Mouse (Mus musculus): Measurements from ENCODE around the gene Olfr1444. TPM values are rescaled to one million over a fixed set of nuclear protein-coding genes. Genes with fewer than 3 reads are reported as not detected.

The Olfr1444 gene
- polyA plus RNA-seq (2012; rRNA removed): not detected in 2 replicates

DNA sequence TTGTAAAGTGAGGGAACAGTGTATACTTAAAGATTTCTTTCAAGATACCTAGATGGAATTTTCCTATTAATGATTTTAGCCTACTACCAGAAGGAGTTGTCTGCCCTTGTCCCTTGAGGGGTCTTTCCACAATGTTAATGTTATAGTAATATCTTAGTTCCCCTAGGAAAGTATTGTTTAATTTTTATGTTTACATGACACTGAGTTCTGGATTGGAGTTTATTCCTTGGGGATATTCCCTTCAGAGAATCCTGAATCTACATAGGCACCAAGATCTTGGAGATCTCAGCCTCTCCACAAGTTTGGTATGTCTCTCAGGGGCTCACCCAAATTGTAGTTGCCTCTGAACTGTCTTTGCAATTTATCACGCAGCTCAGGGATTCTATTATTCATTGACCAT is at the start of gene Olfr1444:
TSS of gene Olfr1444 (plus strand) at position 301 of the 400 bp plus-strand sequence.
- no peak for DNase-seq (ENCODE audit: extremely low spot score in 1 of 2, low spot score in 1 of 2)

DNA sequence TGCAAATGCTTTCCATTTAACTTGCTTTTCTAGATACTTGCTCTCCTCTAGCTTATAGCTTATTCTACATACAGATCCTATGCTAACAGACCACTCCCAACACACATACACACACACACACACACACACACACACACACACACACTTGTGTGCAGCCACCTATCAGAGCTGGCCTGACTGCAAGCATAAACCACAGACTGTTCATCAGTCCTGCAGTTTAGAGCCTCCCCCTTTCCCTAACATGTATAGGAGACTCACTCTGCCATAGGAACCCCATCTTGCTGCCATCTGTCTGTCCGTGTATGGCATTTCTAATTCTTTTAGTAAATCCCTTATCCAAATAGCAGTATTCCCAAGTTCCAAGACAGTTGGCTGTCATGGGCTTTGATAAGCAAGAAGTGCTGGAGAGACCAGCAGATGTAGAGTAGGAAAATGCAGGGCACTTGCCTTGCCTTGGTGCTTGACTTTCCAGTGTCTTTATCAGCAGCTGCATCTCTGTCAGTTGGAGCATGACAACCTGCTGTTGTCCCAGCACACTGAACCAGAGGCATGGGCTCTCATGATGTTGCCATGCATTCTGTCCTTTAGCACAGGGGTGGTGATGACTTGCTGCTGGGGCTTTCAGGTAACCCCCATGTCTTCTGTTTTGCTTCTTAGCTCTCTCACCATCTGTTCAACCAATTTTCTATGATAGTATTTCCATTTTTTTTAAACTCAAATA is 44.3 kb upstream of the Olfr1444 start:
- DNase-seq (ENCODE audit: extremely low spot score in 1 of 2, low spot score in 1 of 2): no peak

DNA sequence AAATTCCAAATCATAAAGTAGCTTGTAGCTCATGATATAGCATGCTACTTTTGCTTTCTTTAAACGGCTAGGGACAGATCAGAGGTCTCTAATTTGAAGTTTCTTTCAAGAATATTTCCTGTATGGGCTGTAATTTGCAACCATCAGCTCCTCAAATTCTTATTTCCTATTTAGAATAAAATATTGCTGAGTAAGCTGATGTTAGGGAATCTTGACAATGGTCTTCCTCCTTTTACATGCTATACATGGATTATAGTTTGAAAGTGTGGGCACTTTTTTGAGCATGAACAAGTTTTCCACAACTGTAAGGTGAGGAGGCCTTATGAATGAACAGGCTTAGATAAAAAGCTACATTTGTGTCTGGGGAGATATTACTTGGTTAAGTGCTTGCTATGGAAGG is 43.2 kb upstream of the Olfr1444 start:
- DNase-seq (ENCODE audit: extremely low spot score in 1 of 2, low spot score in 1 of 2): no peak

DNA sequence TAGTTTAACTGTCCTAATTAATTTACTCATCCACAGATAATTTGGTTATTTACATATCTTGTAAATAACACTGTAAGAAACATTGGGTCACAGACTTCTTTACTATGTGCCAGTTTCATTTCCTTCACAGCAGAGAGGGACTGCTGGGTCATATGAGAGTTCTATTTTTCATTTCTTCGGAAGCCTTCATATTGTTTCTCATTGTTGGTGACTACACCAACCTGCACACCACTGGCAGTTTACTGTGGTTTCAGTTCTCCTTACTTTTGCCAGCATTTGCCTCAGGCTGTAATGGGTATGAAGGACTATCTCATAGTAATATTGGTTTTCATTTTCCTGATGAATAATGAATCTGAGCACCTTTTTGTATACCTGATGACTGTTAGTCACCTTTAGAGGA is 38.6 kb upstream of the Olfr1444 start:
- DNase-seq (ENCODE audit: extremely low spot score in 1 of 2, low spot score in 1 of 2): no peak

DNA sequence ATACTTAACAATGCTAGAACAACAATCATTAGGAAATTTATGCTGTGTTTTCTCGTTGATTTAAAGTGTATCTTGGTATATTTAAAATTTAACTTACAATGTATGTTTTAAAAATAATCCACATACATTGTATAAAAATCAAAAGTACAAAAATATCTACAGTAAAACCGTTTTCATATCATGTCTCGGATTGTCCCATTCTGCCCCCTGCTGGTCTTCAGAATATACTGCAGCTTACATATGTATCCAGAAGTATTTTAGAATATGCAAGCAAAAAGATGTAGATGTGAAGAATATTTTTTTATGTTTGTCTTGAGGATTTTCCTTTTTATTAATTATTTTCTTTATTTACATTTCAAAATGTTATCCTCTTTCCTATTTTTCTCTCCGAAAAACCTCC is 36.7 kb upstream of the Olfr1444 start:
- peak in 1 of 2 experiments; percentile 51 for DNase-seq (ENCODE audit: extremely low spot score in 1 of 2, low spot score in 1 of 2)

DNA sequence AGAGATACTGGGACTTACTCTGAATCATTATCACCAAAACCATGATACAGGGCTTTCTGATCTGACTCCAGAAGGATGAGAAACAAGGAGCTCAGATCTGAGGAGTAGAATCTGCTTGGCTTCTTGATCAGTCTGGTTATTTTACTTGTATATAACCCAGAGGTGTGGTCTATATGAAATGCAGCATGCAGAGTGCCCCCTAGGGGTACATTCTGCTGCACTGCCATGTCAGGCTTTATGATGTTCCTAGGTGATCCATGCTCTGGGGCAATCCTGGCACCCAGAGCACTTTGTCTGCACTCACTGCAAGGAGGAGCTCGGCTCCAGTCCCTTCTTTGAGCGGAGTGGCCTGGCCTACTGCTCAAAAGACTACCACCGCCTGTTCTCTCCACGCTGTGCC is 32.5 kb upstream of the Olfr1444 start:
- no peak for DNase-seq (ENCODE audit: extremely low spot score in 1 of 2, low spot score in 1 of 2)

DNA sequence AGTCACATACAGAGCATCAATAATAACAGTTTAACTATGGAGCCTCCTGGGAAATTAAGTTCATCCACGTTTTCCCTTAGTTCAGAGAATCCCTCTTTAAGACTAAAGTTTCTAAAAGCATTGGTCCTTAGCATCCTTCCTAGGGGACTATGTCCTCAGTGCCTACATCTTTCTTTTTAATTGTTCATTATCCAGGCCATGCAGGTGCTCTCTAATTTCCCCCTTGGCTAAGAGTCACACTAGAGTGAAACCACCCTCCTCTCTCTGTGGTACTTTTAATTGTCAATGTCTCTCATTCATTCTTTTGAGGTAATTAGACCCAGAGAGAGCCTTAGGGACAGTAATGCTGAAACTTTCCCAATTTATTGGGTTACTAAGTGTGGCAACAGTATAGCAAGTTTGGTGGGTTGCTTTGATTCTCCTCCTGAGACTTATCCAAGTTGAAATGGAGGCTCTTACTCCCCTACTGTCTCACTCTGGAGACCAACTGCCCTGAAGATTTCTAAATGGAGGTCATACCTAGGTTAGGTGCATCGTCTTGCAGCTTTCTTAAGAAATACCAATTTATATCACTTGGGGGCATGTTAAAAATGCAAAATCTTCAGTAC is 26.2 kb upstream of the Olfr1444 start:
- no peak for DNase-seq (ENCODE audit: extremely low spot score in 1 of 2, low spot score in 1 of 2)

DNA sequence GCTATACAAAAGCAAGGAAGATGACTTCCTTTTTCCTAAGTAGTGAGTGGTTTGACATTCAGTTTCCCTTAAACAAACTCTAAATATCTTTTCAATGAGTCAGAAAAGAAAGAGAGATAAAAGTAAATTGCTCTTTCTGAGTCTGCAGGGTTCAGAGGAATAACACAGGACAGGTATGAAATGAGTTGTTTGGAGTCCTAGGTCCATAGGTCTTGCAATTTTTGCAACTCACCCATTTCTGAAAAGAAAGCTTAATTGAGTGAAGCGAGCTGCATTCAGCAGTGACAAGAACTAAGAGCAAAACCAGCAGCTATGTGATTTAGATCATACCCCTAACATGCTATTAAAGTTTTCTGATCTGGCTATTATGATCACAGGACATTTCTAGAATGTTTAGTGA is 25.5 kb upstream of the Olfr1444 start:
- DNase-seq (ENCODE audit: extremely low spot score in 1 of 2, low spot score in 1 of 2): no peak

DNA sequence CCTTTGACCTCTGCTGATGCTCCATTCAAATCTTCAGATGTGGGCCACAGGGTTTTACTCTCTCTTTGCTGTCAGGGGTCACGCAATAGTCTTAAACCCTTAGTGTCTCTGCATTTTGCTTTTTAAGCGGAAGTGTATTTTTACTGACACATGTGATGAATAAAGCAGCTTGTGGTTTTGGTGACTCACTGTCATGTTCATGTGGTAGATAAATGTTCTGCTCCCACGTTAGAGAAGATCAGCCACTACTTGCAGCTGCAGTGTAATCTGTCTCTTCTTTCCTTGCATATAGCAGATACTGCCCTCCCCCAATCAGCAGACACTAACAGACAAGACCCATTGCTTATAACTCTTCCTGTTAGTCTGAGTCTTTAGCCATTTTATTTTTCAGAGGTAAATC is 23.5 kb upstream of the Olfr1444 start:
- DNase-seq (ENCODE audit: extremely low spot score in 1 of 2, low spot score in 1 of 2): peak; percentile 14 to 31

DNA sequence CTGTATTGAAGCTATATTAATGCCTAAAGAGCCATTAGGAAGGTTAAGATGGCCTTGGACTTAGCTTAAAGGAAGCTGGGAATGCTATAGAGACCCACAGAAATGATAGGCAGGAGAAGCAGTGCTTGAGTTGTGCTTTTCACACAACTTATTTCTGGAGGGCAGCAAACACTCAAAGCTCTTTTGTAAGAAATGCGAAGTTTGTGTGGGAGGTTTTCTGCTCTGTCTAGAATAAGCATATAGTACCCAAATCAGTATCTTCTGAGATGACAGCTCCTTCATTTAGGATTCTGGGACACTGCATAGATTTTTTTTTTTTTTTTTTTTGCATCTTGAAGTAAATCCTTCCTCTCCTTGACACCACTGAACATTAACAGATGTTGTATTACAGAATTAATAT is 18.6 kb upstream of the Olfr1444 start:
- peak; percentile 7 to 20 for DNase-seq (ENCODE audit: extremely low spot score in 1 of 2, low spot score in 1 of 2)

DNA sequence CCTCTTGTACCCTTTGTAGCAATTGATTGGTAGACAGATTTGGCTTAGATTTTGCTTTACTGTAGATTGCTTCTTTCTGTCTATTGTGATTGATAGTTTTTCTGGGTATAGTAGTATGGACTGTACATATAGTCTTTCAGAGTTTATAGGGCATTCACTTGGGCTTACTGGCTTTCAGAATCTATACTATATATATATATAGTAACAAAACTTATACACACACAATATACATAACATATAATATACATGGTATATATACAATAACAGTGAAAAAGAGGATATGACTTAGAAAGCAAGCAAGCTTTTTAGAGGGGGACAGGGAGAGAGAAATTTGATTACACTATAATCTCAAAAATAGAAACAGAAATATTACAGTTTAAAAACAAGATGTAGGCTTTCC is 10.7 kb upstream of the Olfr1444 start, which contains the start of gene Gm5244:
TSS of gene Gm5244 (plus strand) at position 301 of the 400 bp plus-strand sequence.
- no peak for DNase-seq (ENCODE audit: extremely low spot score in 1 of 2, low spot score in 1 of 2)

DNA sequence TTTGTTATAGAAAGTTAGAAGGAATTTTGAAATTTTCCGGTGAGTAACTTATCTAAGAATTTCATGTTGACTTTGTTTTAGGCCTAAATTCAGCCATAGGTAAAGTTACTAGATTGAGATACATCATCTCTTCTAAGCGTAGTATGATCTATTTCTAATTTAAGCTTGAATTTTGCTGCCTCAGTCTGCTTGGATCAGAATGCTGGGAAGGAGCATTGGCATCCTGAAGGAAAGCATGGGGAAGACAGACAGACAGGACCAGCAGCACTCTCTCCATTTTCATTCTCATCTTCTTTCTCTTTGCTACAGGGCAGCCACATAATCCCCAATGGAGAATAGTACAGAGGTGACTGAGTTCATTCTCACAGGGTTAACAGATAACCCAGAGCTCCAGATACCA is 26.5 kb downstream of the Olfr1444 start, which contains the start of gene Olfr1445:
TSS of gene Olfr1445 (plus strand) at position 301 of the 400 bp plus-strand sequence.
- DNase-seq (ENCODE audit: extremely low spot score in 1 of 2, low spot score in 1 of 2): no peak

DNA sequence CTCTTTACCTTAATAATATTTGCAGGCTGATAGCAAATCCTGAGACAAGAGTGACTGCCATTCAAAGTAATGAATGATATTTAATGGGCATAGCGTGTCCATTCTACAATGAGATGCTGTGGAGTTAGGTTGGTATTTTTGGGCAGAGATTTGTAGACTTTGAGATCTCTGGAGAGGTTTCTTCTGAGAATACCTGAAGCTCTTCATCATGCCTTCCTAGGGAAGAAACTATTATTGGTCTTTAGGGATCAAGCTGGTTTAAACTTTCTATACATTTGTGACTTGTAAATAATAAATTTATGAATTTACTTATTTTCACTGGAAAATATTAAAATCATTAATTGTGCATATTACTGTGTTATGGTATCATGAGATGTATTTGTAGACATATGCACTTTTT is 36.3 kb downstream of the Olfr1444 start, which contains the start of gene Olfr1446:
TSS of gene Olfr1446 (minus strand) at position 101 of the 400 bp plus-strand sequence.
- no peak for DNase-seq (ENCODE audit: extremely low spot score in 1 of 2, low spot score in 1 of 2)

DNA sequence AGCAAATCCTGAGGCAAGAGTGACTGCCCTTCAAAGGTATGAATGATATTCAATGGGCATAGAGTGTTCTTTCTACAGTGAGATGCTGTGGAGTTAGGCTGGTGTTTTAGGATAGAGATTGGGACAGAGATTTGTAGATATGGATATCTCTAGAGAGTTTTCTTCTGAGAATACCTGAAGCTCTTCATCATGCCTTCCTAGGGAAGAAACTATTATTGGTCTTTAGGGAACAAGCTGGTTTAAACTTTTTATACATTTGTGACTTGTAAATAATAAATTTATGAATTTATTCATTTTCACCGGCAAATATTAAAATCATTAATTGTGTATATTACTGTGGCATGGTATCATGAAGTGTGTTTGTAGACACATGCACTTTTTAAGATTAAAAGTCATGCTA is 46.6 kb downstream of the Olfr1444 start, which contains the start of gene Olfr1447:
TSS of gene Olfr1447 (minus strand) at position 101 of the 400 bp plus-strand sequence.
- no peak for DNase-seq (ENCODE audit: extremely low spot score in 1 of 2, low spot score in 1 of 2)

Other genes starting within 250 kb of the Olfr1444 start
- not detected in 2 replicates for gene Glyat, start 224.0 kb upstream of the Olfr1444 start, polyA plus RNA-seq (2012; rRNA removed)
- gene Olfr1442, start 186.8 kb upstream of the Olfr1444 start, polyA plus RNA-seq (2012; rRNA removed): not detected in 2 replicates
- gene Olfr1443, start 179.2 kb upstream of the Olfr1444 start, polyA plus RNA-seq (2012; rRNA removed): not detected in 2 replicates
- gene Keg1, start 161.5 kb upstream of the Olfr1444 start, polyA plus RNA-seq (2012; rRNA removed): not detected in 2 replicates
- 3.3 and 3.9 TPM in 2 replicates for gene Cntf, start 91.7 kb upstream of the Olfr1444 start, polyA plus RNA-seq (2012; rRNA removed)
- 46.6 and 50.8 TPM in 2 replicates for gene Zfp91, start 61.2 kb upstream of the Olfr1444 start, polyA plus RNA-seq (2012; rRNA removed)
- gene Lpxn, start 61.1 kb upstream of the Olfr1444 start, polyA plus RNA-seq (2012; rRNA removed): 1.8 and 2.5 TPM in 2 replicates
- gene Gm5244, start 10.6 kb upstream of the Olfr1444 start, polyA plus RNA-seq (2012; rRNA removed): not detected in 2 replicates
- not detected in 2 replicates for gene Olfr1445, start 26.6 kb downstream of the Olfr1444 start, polyA plus RNA-seq (2012; rRNA removed)
- not detected in 2 replicates for gene Olfr1446, start 36.2 kb downstream of the Olfr1444 start, polyA plus RNA-seq (2012; rRNA removed)
- 0.06 TPM in 1 of 2 replicates, not detected in the other for gene Olfr1447, start 46.5 kb downstream of the Olfr1444 start, polyA plus RNA-seq (2012; rRNA removed)
- gene Olfr1448, start 67.1 kb downstream of the Olfr1444 start, polyA plus RNA-seq (2012; rRNA removed): 0.04 TPM in 1 of 2 replicates, not detected in the other
- not detected in 2 replicates for gene Olfr1449, start 73.6 kb downstream of the Olfr1444 start, polyA plus RNA-seq (2012; rRNA removed)
- gene Olfr1450, start 93.0 kb downstream of the Olfr1444 start, polyA plus RNA-seq (2012; rRNA removed): not detected in 2 replicates
- gene Olfr1451, start 137.7 kb downstream of the Olfr1444 start, polyA plus RNA-seq (2012; rRNA removed): not detected in 2 replicates
- gene Olfr1453, start 171.0 kb downstream of the Olfr1444 start, polyA plus RNA-seq (2012; rRNA removed): not detected in 2 replicates
- gene Olfr1454, start 203.3 kb downstream of the Olfr1444 start, polyA plus RNA-seq (2012; rRNA removed): not detected in 2 replicates
- not detected in 2 replicates for gene Olfr1457, start 240.6 kb downstream of the Olfr1444 start, polyA plus RNA-seq (2012; rRNA removed)
- not detected in 2 replicates for gene Olfr1458, start 249.5 kb downstream of the Olfr1444 start, polyA plus RNA-seq (2012; rRNA removed)

Measured in frontal cortex, adult 2 months (tissue).